Mouse (Mus musculus) erythroid progenitor cell, adult 5-6 weeks (primary cell): Measurements from ENCODE around the gene Ankfn1. TPM values are rescaled to one million over a fixed set of nuclear protein-coding genes. Genes with fewer than 3 reads are reported as not detected.

Experiments used
- ATAC-seq: replicated peaks from 2 replicates; pipeline ENCODE4 v1.8.0; 2016; ENCODE audit warnings: moderate number of reproducible peaks, mild to moderate bottlenecking, moderate TSS enrichment, inconsistent platforms; ENCODE audit not compliant: poor library complexity, low FRiP score, severe bottlenecking
- total RNA-seq, 2 experiments: library from RNA; stranded (forward) in 1 of 2; stranded (reverse) in 1 of 2; fragments of 150-400 nt in 1 of 2; fragments of 186-747, 209-891 nt in 1 of 2; gene quantifications; 2 replicates each; pipeline versions ENCODE4 v1.2.3 to v1.2.4; 2015 to 2017; ENCODE audit warnings: low replicate concordance in 2 of 2

Gene Ankfn1
- total RNA-seq (2015; ENCODE audit: low replicate concordance) (not detected in 2 replicates), total RNA-seq (2017; ENCODE audit: low replicate concordance) (not detected in 2 replicates)

- no peak for ATAC-seq
Observed at GRCm38 (mm10) chr11:89777431-89777830, at the start of gene Ankfn1. Gene Ankfn1 (minus strand): TSS chr11:89777653.

- ATAC-seq = no peak
Observed at GRCm38 (mm10) chr11:89823661-89824446, 46.4 kb upstream of the Ankfn1 start.

GRCm38 (mm10) chr11:89818594-89818993, 41.1 kb upstream of the Ankfn1 start:
- ATAC-seq = no peak

GRCm38 (mm10) chr11:89811403-89811802, 34.0 kb upstream of the Ankfn1 start:
- no peak for ATAC-seq

GRCm38 (mm10) chr11:89807998-89808397, 30.5 kb upstream of the Ankfn1 start:
- no peak for ATAC-seq

GRCm38 (mm10) chr11:89804822-89805221, 27.4 kb upstream of the Ankfn1 start:
- ATAC-seq = no peak

GRCm38 (mm10) chr11:89803974-89804373, 26.5 kb upstream of the Ankfn1 start:
- no peak for ATAC-seq

GRCm38 (mm10) chr11:89792709-89793108, 15.3 kb upstream of the Ankfn1 start:
- ATAC-seq = no peak

- no peak for ATAC-seq
Observed at GRCm38 (mm10) chr11:89776070-89776469, 1.4 kb downstream of the Ankfn1 start.

- ATAC-seq = no peak
Observed at GRCm38 (mm10) chr11:89774913-89775312, 2.5 kb downstream of the Ankfn1 start.

- ATAC-seq = no peak
Observed at GRCm38 (mm10) chr11:89772941-89773340, 4.5 kb downstream of the Ankfn1 start.

- no peak for ATAC-seq
Observed at GRCm38 (mm10) chr11:89765770-89766148, 11.7 kb downstream of the Ankfn1 start.

GRCm38 (mm10) chr11:89765014-89765769, 12.3 kb downstream of the Ankfn1 start:
- no peak for ATAC-seq

GRCm38 (mm10) chr11:89733973-89734693, 43.3 kb downstream of the Ankfn1 start:
- ATAC-seq = no peak

- ATAC-seq = no peak
Observed at GRCm38 (mm10) chr11:89733526-89733925, 43.9 kb downstream of the Ankfn1 start.

- no peak for ATAC-seq
Observed at GRCm38 (mm10) chr11:89720847-89721246, 56.6 kb downstream of the Ankfn1 start.

GRCm38 (mm10) chr11:89718491-89718982, 58.9 kb downstream of the Ankfn1 start:
- ATAC-seq = no peak

GRCm38 (mm10) chr11:89716351-89716750, 61.1 kb downstream of the Ankfn1 start:
- ATAC-seq = no peak

- no peak for ATAC-seq
Observed at GRCm38 (mm10) chr11:89708526-89708925, 68.9 kb downstream of the Ankfn1 start.
